Mouse (Mus musculus): Measurements from ENCODE around the gene Dnajc16.

DNA sequence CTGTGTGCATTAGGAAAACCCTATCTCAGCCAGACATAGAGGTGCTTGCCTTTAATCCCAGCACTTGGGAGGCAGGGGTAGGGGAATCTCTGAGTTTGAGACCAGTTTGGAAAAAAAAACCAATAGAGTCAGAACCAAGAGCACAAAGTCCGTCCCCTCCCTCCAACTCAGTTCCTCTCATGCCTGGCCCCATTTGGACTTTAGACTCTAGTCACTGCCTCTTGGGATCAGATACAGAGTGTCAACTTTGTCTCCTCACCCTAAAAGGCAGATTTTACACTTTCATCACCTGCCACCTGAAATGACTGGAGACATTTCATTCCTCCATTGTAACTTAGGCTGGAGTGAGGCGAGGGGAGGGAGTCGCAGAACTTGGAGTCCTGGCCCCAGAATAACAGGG lies 61.5 kb downstream of the Dnajc16 start:
- no peak for TF ChIP-seq CTCF (IDR thresholded peaks at IDR 0.05; ENCODE audit: insufficient read depth, low read length)
- no peak for TF ChIP-seq POLR2A (IDR thresholded peaks at IDR 0.05; ENCODE audit: borderline replicate concordance, extremely low read depth, low read depth, low read length)

Measured in lung, adult 2 months (tissue).